Mouse (Mus musculus) heart, adult 2 months (tissue): Measurements from ENCODE around the gene Taf5l.

ENCODE experiments used
- CTCF ChIP-seq: fragments of 200-600 bp; IDR thresholded peaks from 2 replicates; pipeline ENCODE4 v1.8.1; 2022; ENCODE audit warnings: antibody characterized with exemption, mild to moderate bottlenecking, moderate library complexity
- EP300 ChIP-seq: fragments of 200-500 bp; IDR thresholded peaks from 2 replicates; pipeline ENCODE4 v1.6.1; 2011; ENCODE audit warnings: low read depth, low read length, control low read depth; ENCODE audit not compliant: insufficient read depth

GRCm38 (mm10) chr8:123949686-123949986, 71.6 kb downstream of the Taf5l start:
- TF ChIP-seq EP300, result no peak
- TF ChIP-seq CTCF, result no peak
